Mouse (Mus musculus) bone marrow, adult 2 months (tissue): ENCODE measurements around the gene Hivep3.

Experiments
- CTCF ChIP-seq: fragments of 200-500 bp; IDR thresholded peaks from 2 replicates; pipeline ENCODE4 v1.5.1; 2011; ENCODE audit warnings: low read length, control low read depth; ENCODE audit not compliant: control insufficient read depth, insufficient read depth
- POLR2A ChIP-seq: fragments of 200-500 bp; IDR thresholded peaks from 2 replicates; pipeline ENCODE4 v1.6.1; 2011; ENCODE audit warnings: low read depth, mild to moderate bottlenecking, control low read depth, low read length, borderline replicate concordance; ENCODE audit not compliant: control insufficient read depth

DNA sequence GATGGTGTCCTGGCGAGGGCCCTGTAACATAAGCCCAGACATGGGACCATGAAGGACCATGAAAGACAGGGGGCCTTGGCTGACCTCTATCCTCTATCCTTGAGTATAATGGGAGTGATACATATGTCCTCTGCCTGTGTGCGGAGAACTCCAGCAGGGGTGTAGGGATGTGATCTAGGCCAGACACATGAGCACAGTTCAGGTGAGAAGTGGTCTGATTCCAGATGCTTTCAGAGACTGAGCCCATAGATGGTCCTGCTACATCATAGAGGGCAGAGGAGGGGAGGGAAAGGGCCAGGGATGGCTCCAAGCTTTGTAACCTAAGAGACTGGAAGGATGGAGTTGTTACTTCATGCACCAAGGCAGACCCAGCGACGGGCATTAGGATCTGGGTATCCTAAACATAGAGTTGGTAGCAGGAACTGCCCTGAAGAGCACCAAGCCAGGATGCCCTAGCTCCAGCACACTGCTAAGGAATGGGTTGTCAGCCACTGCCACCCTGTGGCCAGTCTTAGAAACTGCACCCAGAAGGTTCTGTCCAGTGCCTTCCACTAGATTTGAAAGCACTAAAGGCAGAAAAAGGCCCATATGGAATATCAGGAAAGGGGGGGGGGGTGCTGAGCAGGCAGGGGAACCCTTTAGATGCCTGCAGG is 395.8 kb downstream of the Hivep3 start:
- peak; percentile 88 for TF ChIP-seq CTCF
- TF ChIP-seq POLR2A = no peak
